Mouse (Mus musculus) lung, embryonic 14.5 days (tissue): ENCODE data around the gene Ick. TPM values are rescaled to one million over a fixed set of nuclear protein-coding genes. Genes with fewer than 3 reads are reported as not detected.

Source experiments
- ATAC-seq: fragments of 200-750 bp; cut with Nextera tagmentation; 2 replicates; pipeline ENCODE4 v1.8.0; 2017; ENCODE audit warnings: mild to moderate bottlenecking, moderate TSS enrichment, moderate library complexity; ENCODE audit not compliant: insufficient read depth
- DNase-seq: peaks from one replicate; pipeline ENCODE4 v3.0.0-alpha.2; 2015
- H3K27ac ChIP-seq: fragments of 300-500 bp; sonication (generic); 2 replicates; pipeline ENCODE4 v1.5.1; 2014; ENCODE audit warnings: low read depth, mild to moderate bottlenecking, moderate library complexity
- H3K27me3 ChIP-seq: fragments of 300-500 bp; sonication (generic); 2 replicates; pipeline ENCODE4 v1.6.1; 2014; ENCODE audit warnings: low read length, control low read depth; ENCODE audit not compliant: insufficient read depth
- H3K36me3 ChIP-seq: fragments of 300-500 bp; sonication (generic); 2 replicates; pipeline ENCODE4 v1.6.1; 2014; ENCODE audit warnings: control low read depth; ENCODE audit not compliant: insufficient read depth
- H3K4me1 ChIP-seq: fragments of 300-500 bp; sonication (generic); 2 replicates; pipeline ENCODE4 v1.6.1; 2014; ENCODE audit warnings: antibody characterized with exemption, control low read depth; ENCODE audit not compliant: insufficient read depth
- H3K4me2 ChIP-seq: fragments of 300-500 bp; sonication (generic); 2 replicates; pipeline ENCODE4 v1.6.1; 2014; ENCODE audit warnings: mild to moderate bottlenecking
- H3K4me3 ChIP-seq: fragments of 300-500 bp; sonication (generic); 2 replicates; pipeline ENCODE4 v1.5.1; 2014; ENCODE audit warnings: low read depth, low read length
- H3K9ac ChIP-seq: fragments of 300-500 bp; sonication (generic); 2 replicates; pipeline ENCODE4 v1.6.1; 2014
- H3K9me3 ChIP-seq: fragments of 300-500 bp; sonication (generic); 2 replicates; pipeline ENCODE4 v1.6.1; 2016; ENCODE audit warnings: low read depth, low read length, control low read depth
- CTCF ChIP-seq: IDR thresholded peaks from 2 replicates; pipeline ENCODE4 v1.5.1; 2016; ENCODE audit warnings: antibody characterized with exemption, low read depth
- WGBS: fragments of 180-500 bp; shearing (Covaris S2); extraction: QIAGEN DNeasy Blood & Tissue Kit; methylation state at CpG from one replicate; pipeline ENCODE4 v1.1.7; 2014; 5-methylcytosine and 5-hydroxymethylcytosine counted together
- polyA plus RNA-seq: library from polyadenylated mRNA; unstranded; fragments of >200 nt; fragmentation: Nextera tagmentation; extraction: Ambion mirVana; gene quantifications from 2 replicates; pipeline ENCODE4 v1.2.1, GENCODE M21; 2014

Ick gene
- polyA plus RNA-seq, 1 experiment from 2014 or later, result 22.9 TPM

GRCm38 (mm10) chr9:78111456-78111855 is 2.5 kb downstream of the Ick start:
- Histone ChIP-seq H3K4me1 (0 out of 2 replicates have a peak, but pooled peaks cover 5% of the 10 kb centered on the region), H3K9me3 (no peaks in the 10 kb centered on the region), H3K27ac (no peak overlapping the region), H3K27me3 (no peaks in the 10 kb centered on the region), H3K9ac (no peak overlapping the region), H3K36me3 (no peaks in the 10 kb centered on the region), H3K4me2 (no peak overlapping the region), H3K4me3 (no peak overlapping the region)
- ATAC-seq (no peak), DNase-seq (no peak)
- no peak for TF ChIP-seq CTCF
- 74% methylated on average over 2 of the region's 2 CpGs for WGBS

GRCm38 (mm10) chr9:78112770-78113537 is 4.0 kb downstream of the Ick start:
- 1% methylated on average over 47 of the region's 47 CpGs for WGBS
- H3K9ac ChIP-seq, result peak overlapping the region; percentile 94
- ATAC-seq, result peak; percentile 73

GRCm38 (mm10) chr9:78113538-78113885 is 4.5 kb downstream of the Ick start:
- TF ChIP-seq CTCF, result no peak
- peak; percentile 59 for DNase-seq
- Histone ChIP-seq H3K9ac (peak overlapping the region; percentile 94), H3K9me3 (no peaks in the 10 kb centered on the region), H3K27ac (peak overlapping the region; percentile 81), H3K27me3 (no peaks in the 10 kb centered on the region), H3K36me3 (no peaks in the 10 kb centered on the region), H3K4me1 (no peaks in the 10 kb centered on the region), H3K4me3 (peak overlapping the region; percentile 82), H3K4me2 (peak overlapping the region; percentile 74)
- under 1% methylated on average over 14 of the region's 14 CpGs for WGBS
- peak; percentile 3; the same call in 1 of the 2 replicates for ATAC-seq

More at GRCm38 (mm10) chr9:78112770-78113537, 4.0 kb downstream of the Ick start:
- Histone ChIP-seq H3K27me3 (no peaks in the 10 kb centered on the region), H3K27ac (peak overlapping the region; percentile 81), H3K36me3 (no peaks in the 10 kb centered on the region), H3K4me3 (peak overlapping the region; percentile 82), H3K4me1 (no peaks in the 10 kb centered on the region), H3K4me2 (peak overlapping the region; percentile 74), H3K9me3 (no peaks in the 10 kb centered on the region)
- peak; percentile 96 for DNase-seq
- peak; percentile 97 for TF ChIP-seq CTCF

GRCm38 (mm10) chr9:78115746-78116145 is 6.8 kb downstream of the Ick start:
- TF ChIP-seq CTCF, result no peak
- no peak overlapping the region for H3K4me2 ChIP-seq
- no peak overlapping the region for H3K4me3 ChIP-seq
- 62% methylated on average over 9 of the region's 9 CpGs for WGBS
- H3K36me3 ChIP-seq, result peaks cover 4% of the 10 kb centered on the region; the same call in 1 of the 2 replicates
- peak overlapping the region; percentile 38; the same call in 1 of the 2 replicates for H3K27ac ChIP-seq
- no peak for ATAC-seq
- H3K4me1 ChIP-seq, result no peaks in the 10 kb centered on the region
- no peaks in the 10 kb centered on the region for H3K27me3 ChIP-seq
- no peaks in the 10 kb centered on the region for H3K9me3 ChIP-seq
- DNase-seq, result peak; percentile 53
- no peak overlapping the region for H3K9ac ChIP-seq

GRCm38 (mm10) chr9:78117690-78118089 is 8.7 kb downstream of the Ick start:
- Histone ChIP-seq H3K4me1 (no peaks in the 10 kb centered on the region), H3K4me3 (no peak overlapping the region), H3K27me3 (no peaks in the 10 kb centered on the region), H3K9me3 (no peaks in the 10 kb centered on the region), H3K4me2 (no peak overlapping the region), H3K27ac (no peak overlapping the region), H3K36me3 (peaks cover 4% of the 10 kb centered on the region; the same call in 1 of the 2 replicates), H3K9ac (no peak overlapping the region)
- no peak for DNase-seq
- WGBS, result 80% methylated on average over 2 of the region's 2 CpGs
- no peak for TF ChIP-seq CTCF
- no peak for ATAC-seq

GRCm38 (mm10) chr9:78121358-78121757 is 12.4 kb downstream of the Ick start:
- Histone ChIP-seq H3K4me3 (no peak overlapping the region), H3K27me3 (no peaks in the 10 kb centered on the region), H3K36me3 (peaks cover 4% of the 10 kb centered on the region; the same call in 1 of the 2 replicates), H3K4me1 (no peaks in the 10 kb centered on the region), H3K9me3 (no peaks in the 10 kb centered on the region), H3K9ac (no peak overlapping the region), H3K4me2 (no peak overlapping the region), H3K27ac (no peak overlapping the region)
- TF ChIP-seq CTCF, result no peak
- peak; percentile 13 for DNase-seq
- ATAC-seq, result no peak
- 67% methylated on average over 8 of the region's 8 CpGs for WGBS

- no peaks in the 10 kb centered on the region for H3K9me3 ChIP-seq
- no peak overlapping the region for H3K9ac ChIP-seq
- no peaks in the 10 kb centered on the region for H3K4me1 ChIP-seq
- peaks cover 4% of the 10 kb centered on the region; the same call in 1 of the 2 replicates for H3K36me3 ChIP-seq
- no peak for ATAC-seq
- no peak overlapping the region for H3K4me3 ChIP-seq
- no peak overlapping the region for H3K4me2 ChIP-seq
- DNase-seq, result no peak
- TF ChIP-seq CTCF, result no peak
- 52% methylated on average over 6 of the region's 6 CpGs for WGBS
- H3K27me3 ChIP-seq, result no peaks in the 10 kb centered on the region
- H3K27ac ChIP-seq, result no peak overlapping the region; the same call in 1 of the 2 replicates
Measured at GRCm38 (mm10) chr9:78121985-78122384, 13.0 kb downstream of the Ick start.
